Mouse (Mus musculus) kidney, postnatal 36 days (tissue): ENCODE data around the gene Cdca5.

Experiments used
- DNase-seq, 2 experiments: peaks; one replicate each; pipeline ENCODE4 v3.0.0; 2021 to 2022; ENCODE audit warnings: mixed read lengths in 2 of 2

Cdca5 gene

GRCm38 (mm10) chr19:6061641-6062302 lies 23.0 kb upstream of the Cdca5 start:
- peak in 1 of 2 experiments; percentile 70 for DNase-seq

GRCm38 (mm10) chr19:6062418-6062817 lies 22.4 kb upstream of the Cdca5 start:
- DNase-seq: no peak

- DNase-seq: no peak
Measured at GRCm38 (mm10) chr19:6063081-6063480, 21.7 kb upstream of the Cdca5 start.

- DNase-seq: no peak
Measured at GRCm38 (mm10) chr19:6066571-6066970, 18.2 kb upstream of the Cdca5 start.

GRCm38 (mm10) chr19:6067011-6067723 lies 17.6 kb upstream of the Cdca5 start:
- DNase-seq: peak; percentile 85 to 94

- peak; percentile 96 for DNase-seq
Measured at GRCm38 (mm10) chr19:6067724-6068415, 16.9 kb upstream of the Cdca5 start, which contains the start of gene Tm7sf2. Gene Tm7sf2, minus strand, starts transcription at chr19:6068373.

GRCm38 (mm10) chr19:6068951-6069350 lies 15.8 kb upstream of the Cdca5 start:
- DNase-seq: no peak

- no peak for DNase-seq
Measured at GRCm38 (mm10) chr19:6069851-6070250, 14.9 kb upstream of the Cdca5 start.

- DNase-seq: no peak
Measured at GRCm38 (mm10) chr19:6070571-6071250, 14.1 kb upstream of the Cdca5 start.

- no peak for DNase-seq
Measured at GRCm38 (mm10) chr19:6071261-6071660, 13.5 kb upstream of the Cdca5 start.

GRCm38 (mm10) chr19:6073889-6074288 lies 10.9 kb upstream of the Cdca5 start:
- no peak for DNase-seq

GRCm38 (mm10) chr19:6076564-6077393 lies 8.0 kb upstream of the Cdca5 start, which contains the start of gene Vps51:
Gene Vps51, minus strand, starts transcription at chr19:6077231.
- DNase-seq: peak; percentile 90 to 93

- no peak for DNase-seq
Measured at GRCm38 (mm10) chr19:6079983-6080480, 4.8 kb upstream of the Cdca5 start, which contains the start of gene Tmem262. Gene Tmem262, plus strand, starts transcription at chr19:6080033.

GRCm38 (mm10) chr19:6082156-6082555 lies 2.6 kb upstream of the Cdca5 start, which contains the start of gene Gm28374:
Gene Gm28374, minus strand, starts transcription at chr19:6082256.
- no peak for DNase-seq

- peak; percentile 56 to 76 for DNase-seq
Measured at GRCm38 (mm10) chr19:6085417-6085879, 665 bp downstream of the Cdca5 start.

- no peak for DNase-seq
Measured at GRCm38 (mm10) chr19:6088841-6089240, 4.1 kb downstream of the Cdca5 start.

- no peak for DNase-seq
Measured at GRCm38 (mm10) chr19:6094119-6094518, 9.3 kb downstream of the Cdca5 start, which contains the start of gene AC131692.1. Gene AC131692.1, plus strand, starts transcription at chr19:6094419.

GRCm38 (mm10) chr19:6097847-6098246 lies 13.1 kb downstream of the Cdca5 start:
- peak; percentile 27 to 28 for DNase-seq

- no peak for DNase-seq
Measured at GRCm38 (mm10) chr19:6101186-6101585, 16.4 kb downstream of the Cdca5 start.

- no peak for DNase-seq
Measured at GRCm38 (mm10) chr19:6102169-6102853, 17.5 kb downstream of the Cdca5 start.

GRCm38 (mm10) chr19:6104476-6104875 lies 19.7 kb downstream of the Cdca5 start:
- no peak for DNase-seq
